Mouse (Mus musculus): ENCODE measurements around the gene Dennd5b.

The Dennd5b gene

DNA sequence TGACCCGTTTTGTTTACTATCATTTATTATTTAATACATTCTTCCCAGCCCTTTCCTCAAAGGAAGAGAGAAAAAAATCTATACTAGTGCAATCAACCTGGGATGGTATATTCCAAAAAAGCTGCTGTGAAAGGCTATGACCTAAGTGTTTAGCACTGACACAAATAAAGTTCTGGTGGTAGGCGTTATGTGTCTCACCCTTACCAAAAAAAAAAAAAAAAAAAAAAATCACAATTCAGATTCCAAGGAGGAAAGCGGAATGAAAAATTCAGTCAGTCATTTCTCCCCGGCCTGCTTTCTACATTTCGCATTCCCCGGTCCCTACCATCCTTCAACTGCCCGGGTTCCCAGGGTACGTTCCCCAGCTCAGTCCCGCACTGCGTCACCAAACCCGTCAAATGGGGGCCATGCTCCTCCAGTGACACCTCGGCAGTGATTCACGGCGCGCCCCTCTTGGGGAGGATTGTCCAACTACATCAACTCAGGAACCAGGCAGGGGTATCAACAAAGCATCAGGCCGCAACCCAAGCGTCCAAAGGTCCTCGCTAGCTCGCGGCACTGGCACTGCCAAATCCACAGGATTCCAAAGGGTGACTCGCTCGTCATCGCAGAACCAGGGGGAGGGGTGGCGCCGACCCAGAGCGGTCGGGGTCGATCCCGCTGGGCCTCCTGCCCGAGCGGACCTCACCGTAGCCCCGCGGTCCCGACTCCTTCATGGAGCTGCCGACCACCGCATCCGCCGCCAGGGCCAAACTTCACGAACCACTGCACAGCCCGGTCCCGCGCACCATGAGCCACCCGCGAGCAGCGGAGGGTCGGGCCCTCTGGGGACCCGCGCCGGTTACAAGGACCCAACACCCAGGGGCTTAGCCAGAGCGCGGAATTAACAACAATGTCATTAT lies 1.1 kb downstream of the Dennd5b start:
- DNase-seq: peak; percentile 81

DNA sequence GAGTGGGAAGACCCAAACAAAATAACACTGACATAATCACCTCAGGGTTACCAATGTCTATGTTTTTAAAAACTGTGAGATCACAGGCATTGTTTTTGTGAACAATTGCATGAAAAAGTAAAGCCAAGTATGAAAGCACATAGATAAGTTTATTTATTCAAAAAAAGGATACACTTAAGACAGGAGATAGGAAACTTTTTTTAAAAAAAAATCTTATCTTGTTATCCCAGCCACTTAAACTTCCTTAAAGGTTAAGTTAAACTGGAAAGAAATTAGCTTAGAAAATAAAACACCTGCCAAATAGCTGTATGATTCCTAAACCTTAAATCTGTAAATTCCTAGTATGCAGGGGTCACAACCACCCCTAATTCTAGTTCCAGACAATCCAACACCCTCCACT lies 2.5 kb downstream of the Dennd5b start:
- no peak for DNase-seq

DNA sequence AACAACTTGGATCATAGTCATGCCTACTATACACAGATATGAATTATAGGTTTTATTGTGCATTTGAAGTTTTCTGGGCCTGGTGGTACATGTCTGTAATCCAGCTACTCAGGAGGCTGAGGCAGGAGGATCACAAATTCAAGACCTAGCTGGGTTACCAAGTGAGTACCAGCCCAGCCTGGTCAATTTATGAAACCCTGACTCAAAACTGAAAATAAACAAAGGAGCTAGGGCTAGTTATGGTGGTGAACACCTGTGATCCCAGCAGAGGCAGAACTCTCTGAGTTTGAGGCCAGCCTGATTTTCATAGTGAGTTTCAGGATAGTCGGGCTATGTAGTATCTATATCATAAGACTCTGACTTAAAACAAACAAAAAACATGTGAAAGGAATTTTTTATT lies 4.2 kb downstream of the Dennd5b start:
- DNase-seq: no peak

DNA sequence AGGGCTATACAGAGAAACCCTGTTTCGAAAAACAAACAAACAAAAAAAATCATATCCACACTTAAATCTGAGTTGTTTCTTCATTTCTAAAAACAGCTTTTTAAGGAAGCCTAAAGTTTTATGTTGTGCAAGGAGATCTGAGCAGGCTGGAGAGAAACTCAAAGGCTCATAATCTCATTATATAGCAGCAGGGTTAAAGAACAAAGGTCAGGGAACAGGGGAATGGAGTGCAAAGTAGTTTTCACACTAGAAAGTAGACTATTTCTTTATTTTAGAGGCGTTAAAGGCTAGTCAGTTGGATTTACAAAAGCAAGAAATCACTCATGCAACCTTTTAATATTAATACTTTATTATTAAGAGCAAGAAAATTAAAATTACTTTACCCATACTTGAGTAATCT lies 5.2 kb downstream of the Dennd5b start:
- no peak for DNase-seq

DNA sequence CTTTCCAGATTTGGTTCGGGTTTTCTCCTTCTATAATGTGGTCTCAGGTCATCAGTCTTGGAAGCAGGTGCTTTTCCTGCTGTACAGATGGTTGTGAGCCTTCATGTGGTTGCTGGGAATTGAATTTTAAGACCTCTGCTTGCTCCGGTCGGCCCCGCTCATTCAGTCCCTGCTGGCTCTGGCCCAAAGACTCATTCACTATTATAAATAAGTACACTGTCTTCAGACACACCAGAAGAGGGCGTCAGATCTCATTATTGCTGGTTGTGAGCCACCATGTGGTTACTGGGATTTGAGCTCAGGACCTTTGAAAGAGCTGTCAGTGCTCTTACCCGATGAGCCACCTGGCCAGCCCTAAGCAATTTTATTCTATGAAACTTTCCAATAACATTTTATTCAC lies 6.1 kb downstream of the Dennd5b start:
- DNase-seq: peak; percentile 16

DNA sequence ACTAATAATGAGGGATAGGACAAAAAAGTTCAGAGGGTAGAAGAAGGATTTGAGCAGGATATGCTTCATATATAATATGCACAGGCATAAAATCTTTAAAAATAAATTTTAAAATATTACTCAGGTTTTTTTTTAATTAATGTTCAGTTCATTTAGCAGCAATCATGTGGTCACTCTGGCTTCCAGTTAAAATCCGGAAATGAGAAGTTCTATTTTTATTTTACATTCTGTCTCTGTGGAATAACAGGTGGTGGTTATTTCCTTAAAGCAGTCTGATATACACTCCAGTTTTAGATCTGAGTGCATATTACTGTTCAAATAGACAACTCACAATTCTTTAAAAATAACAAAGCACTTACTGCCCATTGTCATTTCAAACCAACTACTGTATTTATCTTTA lies 6.9 kb downstream of the Dennd5b start:
- DNase-seq: no peak

DNA sequence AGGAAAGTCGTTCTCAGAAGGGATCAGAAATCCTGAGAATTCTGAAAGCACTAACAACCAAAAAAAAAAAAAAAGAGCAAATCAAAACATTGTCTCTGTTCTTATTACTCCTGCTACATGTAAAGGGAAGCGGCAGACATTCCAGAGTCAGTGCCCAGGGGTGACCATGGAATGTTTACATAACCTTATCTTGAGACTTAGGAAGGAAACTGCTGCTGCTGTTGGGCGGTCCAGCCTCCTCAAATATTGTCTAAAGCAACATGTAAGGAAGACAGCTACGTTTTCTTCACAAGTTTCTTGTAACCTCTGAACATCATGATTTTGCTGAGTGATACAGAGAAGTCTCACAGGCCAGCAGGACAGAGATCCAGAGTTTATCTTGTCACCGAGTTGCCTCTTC lies 8.0 kb downstream of the Dennd5b start:
- peak; percentile 49 for DNase-seq

DNA sequence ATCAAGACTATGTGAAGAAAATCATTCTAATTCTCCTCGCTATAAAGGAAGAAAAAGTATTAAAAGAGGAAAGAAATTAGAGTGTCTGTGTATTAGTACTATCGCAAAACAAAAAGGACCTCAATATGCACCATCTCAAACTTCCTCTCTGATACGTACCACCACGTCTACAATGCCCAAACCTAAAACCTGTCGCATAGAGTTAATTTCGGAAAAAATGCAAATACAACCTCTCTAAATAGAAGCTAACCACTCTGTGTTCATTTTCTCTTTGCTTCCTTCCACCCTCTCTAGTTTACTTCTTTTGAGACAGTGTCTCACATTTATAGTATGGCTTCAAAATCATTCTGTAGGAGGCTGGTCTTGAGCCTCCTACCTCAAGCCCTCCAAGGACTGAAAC lies 9.1 kb downstream of the Dennd5b start:
- DNase-seq: no peak

DNA sequence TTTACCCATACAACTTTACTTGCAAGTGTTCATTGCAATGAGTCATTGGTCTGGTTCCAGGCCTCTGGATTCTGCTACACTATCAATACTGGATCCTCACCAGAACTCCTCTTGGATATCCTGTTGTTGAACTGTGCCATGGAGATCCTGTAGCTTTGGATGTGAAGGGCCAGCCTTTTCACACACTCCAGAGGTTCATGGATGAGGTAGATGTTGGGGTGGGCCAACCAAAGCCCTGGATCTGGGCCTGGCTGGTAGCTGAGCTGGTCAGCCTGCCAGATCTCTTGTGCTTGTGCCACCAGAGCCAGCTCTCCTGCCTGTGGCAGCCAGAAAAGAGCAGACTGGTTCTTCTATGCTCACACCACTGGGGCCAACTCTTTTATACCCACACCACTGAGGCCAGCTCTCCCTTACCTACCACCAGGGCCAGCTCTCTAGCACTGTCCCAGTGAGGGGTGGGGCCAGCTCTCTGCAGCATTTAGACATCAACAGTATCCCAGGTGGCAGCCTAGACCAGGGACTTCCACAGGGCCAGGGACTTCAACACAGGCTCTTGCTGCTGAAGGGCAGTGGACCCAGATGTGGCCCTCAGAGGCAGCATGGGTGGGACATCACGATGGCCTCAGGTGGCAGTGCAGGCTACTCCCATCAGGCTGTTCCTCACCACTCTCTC lies 24.2 kb downstream of the Dennd5b start:
- no peak for DNase-seq

DNA sequence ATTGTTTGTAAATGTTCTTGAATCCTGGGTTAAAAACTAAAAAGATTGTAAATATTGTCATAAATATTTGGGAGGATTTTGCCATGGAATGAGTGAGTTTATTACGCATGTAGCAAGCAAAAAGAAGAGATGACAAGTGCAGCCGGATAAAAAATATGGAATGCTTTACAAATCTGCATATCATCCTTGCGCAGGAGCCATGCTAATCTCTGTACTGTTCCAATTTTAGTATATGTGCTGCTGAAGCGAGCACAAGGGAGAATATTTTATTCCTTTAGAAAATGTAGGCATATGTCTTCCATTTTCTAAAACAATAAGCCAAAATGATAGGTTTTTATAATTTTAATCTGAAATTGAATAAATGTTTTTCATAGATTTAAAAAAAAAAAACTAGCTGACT lies 27.6 kb downstream of the Dennd5b start:
- DNase-seq: no peak

DNA sequence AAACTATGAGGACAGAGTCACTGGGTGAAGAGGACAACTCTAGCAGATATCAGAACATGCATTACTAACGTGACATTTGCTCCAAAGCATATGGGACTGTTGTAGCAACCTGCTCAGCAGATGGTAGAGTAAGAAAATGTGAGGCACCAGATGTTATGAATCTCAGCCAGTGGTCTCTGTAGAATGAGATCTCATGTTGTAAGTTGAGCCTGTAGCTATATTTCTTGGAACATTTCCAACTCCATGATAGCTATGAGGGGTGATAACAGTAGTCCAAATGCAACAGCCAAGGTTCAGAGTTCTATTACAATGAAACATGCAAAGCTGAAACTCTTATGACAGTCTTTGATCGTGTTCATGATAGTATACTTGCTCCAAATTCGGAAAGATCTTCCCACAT lies 28.6 kb downstream of the Dennd5b start:
- DNase-seq: no peak

DNA sequence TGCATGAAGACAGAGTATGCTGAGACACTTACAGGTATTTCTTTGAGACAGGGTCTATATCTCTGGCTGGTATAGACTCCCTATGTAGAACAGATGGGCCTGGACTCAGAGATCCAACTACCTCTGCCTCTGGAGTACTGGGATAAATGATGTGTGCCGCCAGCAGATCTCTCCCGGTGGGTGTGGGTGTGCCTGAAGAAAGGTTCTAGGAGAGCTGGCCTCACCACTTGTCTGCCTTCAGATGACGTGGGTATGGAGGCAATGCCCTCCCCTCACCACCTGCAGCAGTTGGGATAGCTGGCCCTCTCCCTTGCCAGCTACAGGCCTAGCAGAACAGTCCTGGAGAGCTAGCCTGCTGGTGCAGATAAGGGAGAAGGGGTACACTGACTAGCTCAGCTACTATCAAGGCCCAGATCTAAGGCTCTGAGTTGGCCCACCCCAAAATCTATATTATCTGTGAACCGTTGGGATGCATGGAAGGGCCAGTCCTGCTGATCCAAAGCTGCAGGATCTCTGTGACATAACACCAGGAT lies 30.8 kb downstream of the Dennd5b start:
- DNase-seq: no peak

DNA sequence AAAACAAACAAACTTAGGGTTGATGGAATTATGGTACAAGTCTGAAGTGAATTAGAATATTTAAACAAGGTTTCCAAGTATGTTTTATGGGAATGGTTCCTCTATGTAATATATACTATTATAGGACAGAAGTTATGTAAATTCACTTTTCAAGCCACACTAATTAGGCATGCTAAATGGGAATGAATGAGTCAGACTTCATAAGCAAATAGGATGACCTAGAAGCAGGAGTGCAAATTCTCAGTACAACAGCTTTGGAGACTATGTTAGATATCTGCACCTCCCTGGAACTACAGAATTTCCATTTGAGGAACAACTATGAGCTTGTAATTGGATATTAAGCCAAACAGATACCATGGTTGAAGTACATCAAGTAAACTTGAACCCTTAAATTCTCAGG lies 38.1 kb downstream of the Dennd5b start:
- DNase-seq: no peak

DNA sequence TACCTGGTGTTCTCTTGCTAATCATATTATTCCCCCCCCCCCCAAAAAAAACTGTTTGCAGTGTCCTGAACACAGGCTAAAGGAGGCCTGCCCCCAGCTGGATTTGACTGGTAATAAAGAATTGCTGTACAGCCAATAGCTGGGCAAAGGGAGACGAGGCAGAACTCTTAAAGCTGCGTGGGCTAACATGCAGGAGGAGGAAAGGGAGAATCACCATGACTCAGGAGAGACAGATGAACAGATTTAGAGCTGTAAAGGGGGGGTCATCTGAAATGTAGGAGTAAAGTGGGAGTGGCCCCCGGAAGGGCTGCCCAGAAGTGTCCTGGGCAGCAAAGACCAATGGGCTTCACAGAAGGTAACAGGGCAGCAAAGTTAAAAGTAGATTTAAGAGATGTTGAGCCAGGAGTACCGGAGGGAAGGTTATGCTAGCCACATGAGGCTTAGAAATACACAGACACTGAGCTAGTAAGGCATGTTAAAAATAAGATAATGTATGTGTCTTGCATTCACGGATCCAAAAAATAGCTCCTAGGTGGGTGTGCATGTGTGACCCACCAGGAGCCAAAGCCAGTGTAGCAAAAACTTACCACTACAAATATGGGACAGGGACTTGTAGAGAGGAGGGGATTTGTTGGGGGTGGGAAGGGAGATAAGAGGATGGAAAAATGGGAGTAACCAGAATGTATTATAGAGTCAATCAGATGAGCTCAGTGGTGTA lies 40.7 kb downstream of the Dennd5b start:
- DNase-seq: no peak

DNA sequence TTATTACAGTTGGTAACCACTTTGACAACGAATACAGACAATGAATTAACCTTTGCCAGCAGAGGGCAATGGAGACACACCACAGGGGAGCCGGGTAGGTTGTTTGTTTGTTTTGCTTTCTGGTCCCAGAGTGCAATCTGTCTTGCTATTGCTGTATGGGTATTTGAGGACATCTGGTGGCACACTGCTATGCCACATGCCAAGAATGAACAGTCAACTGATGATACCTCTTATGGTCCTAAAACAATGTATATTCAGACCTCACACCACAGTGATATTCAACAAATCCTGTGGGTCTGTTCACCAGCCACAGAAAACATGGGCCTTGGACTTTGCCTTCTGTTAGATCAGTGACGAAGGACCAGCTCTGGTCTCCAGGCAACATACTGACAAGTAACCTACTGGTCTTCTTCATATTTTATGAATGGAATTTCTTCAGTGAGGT lies 43.5 kb downstream of the Dennd5b start:
- DNase-seq: peak; percentile 55

DNA sequence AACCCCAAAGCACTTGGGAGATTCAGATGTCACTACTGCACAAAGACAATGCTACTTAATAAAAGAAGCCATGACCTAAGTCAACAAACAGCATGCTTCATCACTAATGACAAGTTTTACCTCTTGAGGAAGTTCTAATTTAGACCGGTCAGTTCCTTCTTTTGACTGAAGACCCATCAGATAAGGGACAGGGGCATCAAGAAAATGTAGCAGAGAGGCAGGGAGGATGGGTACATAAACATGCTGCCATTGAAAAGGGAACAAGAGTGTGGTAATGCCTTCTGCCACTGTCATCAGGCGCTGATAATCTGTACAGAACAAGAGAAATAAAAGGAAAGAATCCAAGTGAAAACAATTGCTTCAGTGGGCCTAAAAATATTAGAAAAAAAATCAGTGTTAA lies 46.7 kb downstream of the Dennd5b start:
- no peak for DNase-seq

DNA sequence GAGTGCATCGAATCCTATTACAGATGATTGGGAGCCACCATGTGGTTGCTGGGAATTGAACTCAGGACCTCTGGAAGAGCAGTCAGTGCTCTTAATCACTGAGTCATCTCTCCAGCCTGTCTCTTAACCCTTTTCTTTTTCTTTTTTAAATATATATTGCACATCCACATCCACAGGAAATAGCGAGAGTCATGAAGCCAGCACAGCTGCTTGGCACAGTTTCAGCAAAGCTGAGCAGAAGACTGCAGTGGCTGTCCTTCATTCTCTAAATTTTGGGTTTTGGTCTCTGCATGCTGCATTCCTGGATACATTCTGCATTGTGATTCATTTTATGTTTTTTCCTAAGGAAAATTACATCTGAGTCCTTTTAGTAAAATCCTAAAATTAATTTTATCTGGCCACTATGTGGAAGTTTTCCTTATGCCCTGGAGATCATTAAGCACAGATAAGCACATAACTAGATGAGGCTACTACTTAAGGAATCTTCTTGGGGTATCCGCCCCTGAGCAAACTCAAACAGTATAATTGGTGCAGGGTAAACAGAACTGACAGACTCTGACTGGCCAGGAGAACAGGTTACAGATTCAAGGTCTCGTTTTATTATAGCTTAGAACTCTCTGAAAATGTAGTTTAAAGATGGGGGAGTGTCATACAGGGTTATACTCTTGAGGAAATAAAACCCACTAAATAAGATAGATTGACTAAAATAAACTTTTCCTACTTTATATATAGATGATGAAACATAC lies 50.3 kb downstream of the Dennd5b start:
- DNase-seq: peak; percentile 63

DNA sequence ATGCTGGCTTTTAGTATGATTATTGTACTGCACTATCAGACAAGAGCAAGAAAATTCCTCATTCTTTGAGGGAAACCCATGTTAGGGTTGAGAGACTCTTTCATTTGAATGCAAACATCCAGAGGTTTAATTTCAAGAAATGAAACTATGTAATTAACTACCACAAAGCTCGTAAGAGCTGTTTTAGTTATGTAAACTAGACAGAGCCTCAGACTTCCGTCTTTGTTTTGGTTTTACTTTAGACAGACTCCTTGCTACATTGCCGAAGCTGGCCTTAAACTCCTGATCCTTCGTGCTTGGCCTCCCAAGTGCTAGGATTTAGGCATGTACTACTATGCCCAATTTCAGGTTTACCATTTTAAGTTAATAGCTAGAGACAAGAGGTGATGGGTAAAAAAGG lies 61.4 kb downstream of the Dennd5b start:
- no peak for DNase-seq

DNA sequence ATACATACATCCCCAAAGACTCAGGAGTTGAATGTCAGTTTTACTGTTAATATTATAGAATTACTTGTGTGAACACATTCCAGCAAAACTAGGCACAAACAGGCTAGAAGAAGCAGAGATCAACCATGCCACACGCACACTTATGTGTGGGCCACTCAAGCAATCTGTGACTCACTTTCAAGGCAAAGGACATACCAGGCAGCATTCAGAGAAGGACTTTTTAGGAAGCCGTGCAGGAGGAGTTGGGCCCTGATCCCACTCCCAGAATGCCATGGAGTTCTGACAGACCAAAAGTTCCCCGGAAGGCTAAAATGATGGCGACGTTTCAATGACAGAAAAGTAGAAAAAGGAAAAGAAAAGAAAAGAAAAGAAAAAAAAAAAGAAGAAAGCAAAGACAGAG lies 69.3 kb downstream of the Dennd5b start:
- DNase-seq: no peak

DNA sequence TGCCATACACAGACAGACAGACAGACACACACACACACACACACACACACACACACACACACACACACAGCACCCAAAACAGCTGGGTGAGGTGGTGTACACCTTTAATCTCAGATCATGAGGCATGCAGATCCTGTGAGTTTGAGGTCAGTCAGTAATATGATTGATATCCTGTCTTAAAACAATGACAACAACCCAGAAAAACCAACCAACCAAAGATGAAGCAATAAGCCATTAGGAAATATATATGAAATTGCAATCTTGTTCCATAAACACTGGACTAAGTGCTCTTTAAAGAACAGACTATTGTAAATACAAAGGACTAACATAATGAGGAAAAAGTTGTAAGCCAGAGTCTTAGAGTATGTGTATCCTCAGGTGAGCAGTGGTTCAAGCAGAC lies 70.1 kb downstream of the Dennd5b start:
- no peak for DNase-seq

DNA sequence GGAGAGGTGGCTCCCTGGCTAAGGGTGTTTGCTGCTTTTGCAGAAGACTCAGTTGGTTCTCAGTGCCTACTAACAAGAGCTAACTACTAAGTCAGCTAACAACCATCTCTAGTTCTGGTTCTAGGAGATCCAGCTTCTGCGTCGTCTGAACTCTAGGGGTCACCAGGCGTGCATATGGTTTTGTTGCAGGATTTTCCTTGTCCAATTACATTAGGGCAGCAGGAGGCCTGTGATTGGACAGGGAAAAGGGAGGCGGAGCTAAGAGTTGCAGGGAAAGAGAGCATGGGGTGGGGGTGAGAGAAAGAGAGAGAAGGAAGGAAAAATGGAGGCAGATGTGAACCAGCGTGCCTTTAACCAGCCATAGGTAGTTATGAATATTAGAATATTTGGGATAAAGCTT lies 83.0 kb downstream of the Dennd5b start:
- DNase-seq: no peak

DNA sequence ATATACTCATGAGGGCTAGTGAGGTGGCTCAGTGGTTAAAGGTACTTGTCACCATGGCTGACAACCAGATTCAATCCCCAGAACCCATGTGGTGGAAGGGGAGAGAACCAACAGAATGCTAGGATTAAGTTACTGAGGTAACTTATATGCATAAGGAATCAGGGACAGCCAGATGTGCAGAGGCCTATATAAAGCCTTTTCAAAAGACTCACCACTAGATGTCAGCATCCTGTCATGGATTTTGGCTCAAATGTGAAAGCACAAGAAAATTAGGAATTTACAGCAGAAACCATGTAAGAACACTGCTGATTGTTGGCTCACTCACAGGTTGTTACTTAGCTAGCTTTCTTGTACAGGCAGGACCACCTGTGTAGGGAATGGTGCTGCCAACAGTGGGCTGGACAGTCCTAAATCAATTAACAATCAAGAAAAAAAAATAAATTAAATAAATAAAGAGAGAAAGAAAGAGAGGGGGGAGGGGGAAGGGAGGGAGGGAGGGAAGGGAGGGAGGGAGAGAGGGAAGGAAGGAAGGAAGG lies 90.6 kb downstream of the Dennd5b start:
- DNase-seq: peak; percentile 20
